Comparison of ENCODE assay signal across 8 mouse cellular contexts in the genomic region with DNA sequence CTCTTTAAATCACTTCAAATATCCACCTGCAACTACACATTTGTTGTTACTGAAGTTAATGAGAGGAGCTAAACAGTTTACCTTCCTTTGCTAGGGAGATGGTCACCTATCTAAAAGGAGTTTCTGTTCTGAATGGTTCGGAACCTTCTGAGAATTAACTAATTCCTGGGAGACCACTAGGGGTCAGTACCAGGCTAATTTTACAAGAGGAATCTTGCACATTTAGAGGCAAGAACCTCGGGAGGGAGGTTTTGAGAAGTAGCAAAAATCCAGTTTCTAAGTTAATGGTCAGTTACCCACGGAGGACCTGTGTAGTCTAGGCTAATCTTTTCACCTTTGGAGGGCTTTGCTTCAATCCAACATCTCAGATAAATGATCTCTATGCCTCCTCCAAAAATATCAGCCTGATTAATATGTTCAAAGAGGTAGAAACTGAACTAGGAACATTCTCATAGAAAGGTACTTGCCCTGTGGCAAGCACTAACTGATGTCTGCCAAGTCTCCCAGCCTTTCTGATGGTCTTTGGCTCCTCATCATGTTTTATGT. TPM values are rescaled to one million over a fixed set of nuclear protein-coding genes. Genes with fewer than 3 reads are reported as not detected.
DNase-seq lines count a peak whose midpoint lies in the region; ATAC-seq and TF ChIP-seq lines count a peak whose summit lies in the region.

No protein-coding gene starts in this region.

- H3K9ac ChIP-seq in intestine, postnatal 0 days (ENCODE audit: low read depth, low read length) = no peak overlapping the region
- H3K9ac ChIP-seq in stomach, postnatal 0 days (ENCODE audit: low read length) = no peak overlapping the region

- no peak for DNase-seq in frontal cortex, postnatal 14 days (ENCODE audit: low spot score in 2 of 2)
- peak; percentile 76 for DNase-seq in 416B (ENCODE audit: low read depth)
- DNase-seq in brain, adult 2 months (ENCODE audit: low read depth, low spot score) = peak; percentile 82
- no peak for DNase-seq in stomach, postnatal 0 days (ENCODE audit: low spot score)
- no peak for DNase-seq in gastrocnemius, postnatal 25 days
- no peak for DNase-seq in spleen, adult 12 weeks (ENCODE audit: low spot score)

- H3K9me3 ChIP-seq in intestine, postnatal 0 days (ENCODE audit: control insufficient read depth) = no peaks in the 10 kb centered on the region
- no peaks in the 10 kb centered on the region for H3K9me3 ChIP-seq in stomach, postnatal 0 days (ENCODE audit: control insufficient read depth, low read length)

- no peak for TF ChIP-seq EP300 in stomach, postnatal 0 days (optimal IDR thresholded peaks at IDR 0.05)

- H3K27ac ChIP-seq in intestine, postnatal 0 days (ENCODE audit: low read depth, low read length) = no peak overlapping the region
- no peak overlapping the region for H3K27ac ChIP-seq in stomach, postnatal 0 days (replicated peaks)

- H3K4me3 ChIP-seq in intestine, postnatal 0 days (ENCODE audit: low read depth, low read length) = no peak overlapping the region
- no peak overlapping the region for H3K4me3 ChIP-seq in stomach, postnatal 0 days (ENCODE audit: low read depth, low read length)

- peaks cover 94% of the 10 kb centered on the region for H3K27me3 ChIP-seq in intestine, postnatal 0 days (replicated peaks; ENCODE audit: control insufficient read depth, insufficient read depth, low read length)
- peaks cover 14% of the 10 kb centered on the region for H3K27me3 ChIP-seq in stomach, postnatal 0 days (ENCODE audit: control insufficient read depth, insufficient read depth, low read length)

- 2% methylated on average over 3 of the region's 3 CpGs for WGBS in intestine, postnatal 0 days
- WGBS in stomach, postnatal 0 days = 4% methylated on average over 3 of the region's 3 CpGs

- H3K36me3 ChIP-seq in intestine, postnatal 0 days (ENCODE audit: control insufficient read depth, insufficient read depth) = no peaks in the 10 kb centered on the region
- H3K36me3 ChIP-seq in stomach, postnatal 0 days (ENCODE audit: control insufficient read depth, insufficient read depth, low read length) = no peaks in the 10 kb centered on the region

- no peak overlapping the region for H3K4me2 ChIP-seq in intestine, postnatal 0 days (replicated peaks; ENCODE audit: low read depth)
- no peak overlapping the region for H3K4me2 ChIP-seq in stomach, postnatal 0 days (replicated peaks; ENCODE audit: low read depth)

- no peaks in the 10 kb centered on the region for H3K4me1 ChIP-seq in intestine, postnatal 0 days (replicated peaks; ENCODE audit: control insufficient read depth, insufficient read depth, low read length)
- no peaks in the 10 kb centered on the region for H3K4me1 ChIP-seq in stomach, postnatal 0 days (replicated peaks; ENCODE audit: control insufficient read depth, insufficient read depth)

- ATAC-seq in frontal cortex, adult (ENCODE audit: low TSS enrichment) = peak; percentile 91
- no peak for ATAC-seq in intestine, postnatal 0 days
- no peak for ATAC-seq in stomach, postnatal 0 days (ENCODE audit: low FRiP score, low TSS enrichment)

- peak; percentile 82 for TF ChIP-seq CTCF in intestine, postnatal 0 days (IDR thresholded peaks at IDR 0.05; ENCODE audit: low read depth)
- peak; percentile 86 for TF ChIP-seq CTCF in stomach, postnatal 0 days (IDR thresholded peaks at IDR 0.05; ENCODE audit: low read depth)

RNA-seq across cellular contexts. Expression of gene Lhx9, which starts 12.9 kb away (rescaled TPM):
- not detected in 2 replicates for polyA plus RNA-seq in intestine, postnatal 0 days (2015; fragmentation: Nextera tagmentation; extraction: Ambion mirVana)
- polyA plus RNA-seq in stomach, postnatal 0 days (2015; fragmentation: Nextera tagmentation; extraction: Ambion mirVana) = 0.13 and 0.15 TPM in 2 replicates
- total RNA-seq in gastrocnemius, postnatal 25 days (2021) = not detected

RNA-seq across cellular contexts. Expression of gene 2310009B15Rik, which starts 21.2 kb away (rescaled TPM):
- 38.0 TPM in 2 replicates for polyA plus RNA-seq in intestine, postnatal 0 days (2015; fragmentation: Nextera tagmentation; extraction: Ambion mirVana)
- polyA plus RNA-seq in stomach, postnatal 0 days (2015; fragmentation: Nextera tagmentation; extraction: Ambion mirVana) = 50.6 and 52.8 TPM in 2 replicates
- total RNA-seq in gastrocnemius, postnatal 25 days (2021) = 10 to 100 TPM; 11.5 to 12.8 TPM

Comparison
In these comparisons a context has a peak if more than half of its experiments do, and no peak if none do; other contexts are left out.
1. DNase-seq: peak in 416B (single experiment) and brain, adult 2 months (single experiment); none in frontal cortex, postnatal 14 days (0 of 2), stomach, postnatal 0 days (single experiment), gastrocnemius, postnatal 25 days (single experiment) and spleen, adult 12 weeks (single experiment).